Mouse (Mus musculus): Measurements from ENCODE around the gene Nop14.

DNA sequence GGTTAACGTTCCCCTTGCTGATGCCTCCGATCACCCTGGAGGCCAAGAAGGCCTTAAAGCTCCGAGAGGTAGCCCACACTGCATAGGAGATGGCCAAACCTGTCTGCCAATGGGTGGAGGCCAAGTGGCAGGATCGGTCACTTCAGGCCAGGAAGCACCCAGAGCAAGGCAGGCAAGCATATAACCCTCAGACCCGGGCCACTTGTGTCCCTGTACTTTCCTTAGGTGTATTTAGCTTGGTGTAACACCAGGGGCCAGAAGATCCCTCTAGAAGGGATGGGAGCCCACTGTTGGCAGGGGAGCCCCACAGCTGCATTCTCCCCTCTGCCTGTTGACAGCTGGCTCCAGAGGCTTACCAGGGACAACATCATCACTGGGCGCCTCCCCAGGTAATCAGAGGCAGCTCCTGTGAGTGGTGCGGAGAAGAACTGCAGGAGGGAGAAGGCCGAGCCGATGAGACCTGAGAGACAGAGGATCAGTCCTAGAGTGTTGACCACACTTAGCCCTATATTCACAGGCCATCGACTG lies 24.2 kb downstream of the Nop14 start:
- TF ChIP-seq POLR2A (IDR thresholded peaks at IDR 0.05; ENCODE audit: insufficient read depth, low read depth, low read length): no peak
- no peak for TF ChIP-seq EP300 (IDR thresholded peaks at IDR 0.05; ENCODE audit: insufficient read depth, low read depth, low read length)
